Mouse (Mus musculus) kidney, adult 2 months (tissue): ENCODE measurements at regions not wholly inside any gene's neighbourhood (a gene's known extent, or its start where the extent isn't known, plus 50 kb on each side); places are given as distances from the start of the nearest gene placed in this dataset.

Source experiments
- CTCF ChIP-seq: fragments of 200-500 bp; conservative IDR thresholded peaks from 2 replicates; pipeline ENCODE4 v1.5.1; 2011; ENCODE audit warnings: low read depth, mild to moderate bottlenecking, control low read depth, low read length, moderate library complexity, mixed read lengths; ENCODE audit not compliant: insufficient read depth, insufficient read length
- POLR2A ChIP-seq: fragments of 200-500 bp; IDR thresholded peaks from one replicate; pipeline ENCODE4 v1.6.1; 2011; ENCODE audit warnings: low read depth, low read length, control low read depth

DNA sequence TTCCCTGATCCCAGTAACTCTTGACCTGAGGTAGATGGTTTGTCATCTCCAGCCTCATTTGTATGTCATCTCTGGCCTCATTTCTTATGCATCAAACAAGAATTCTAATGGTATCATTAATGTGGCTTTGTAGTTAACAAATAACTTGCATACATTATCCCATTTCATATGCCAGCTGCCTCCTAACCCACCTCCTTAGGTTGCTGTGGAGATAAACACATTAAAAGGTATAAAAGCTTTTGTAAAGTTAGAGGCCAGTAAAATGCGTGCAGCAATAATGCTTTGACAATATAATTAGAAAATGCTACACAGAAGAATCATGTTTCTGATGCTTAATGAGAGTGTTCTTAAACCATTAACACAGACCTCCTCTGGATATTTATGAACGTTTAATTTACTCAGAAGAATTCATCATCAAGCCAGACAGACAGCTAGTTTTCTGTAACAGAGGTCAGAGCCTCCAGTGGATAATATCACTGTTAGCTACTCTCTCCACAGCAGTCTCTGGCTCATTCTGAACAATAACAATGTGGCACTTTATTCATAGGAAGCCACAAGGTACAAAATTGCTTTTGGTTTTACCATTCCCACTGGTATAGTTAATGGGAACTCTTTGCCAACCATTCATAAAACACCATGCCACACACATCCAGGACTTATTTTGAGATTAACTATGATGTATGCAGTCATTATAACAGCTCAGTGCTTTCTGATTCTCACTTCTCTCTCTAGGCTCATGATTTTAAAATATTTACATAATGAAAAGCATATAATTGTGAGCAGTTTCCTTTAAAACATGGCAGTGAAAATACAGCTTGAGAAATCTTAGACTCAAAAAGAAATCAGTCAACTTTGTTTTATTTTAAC, 264.2 kb upstream of the Gm11114 start:
- no peak for TF ChIP-seq CTCF
- no peak for TF ChIP-seq POLR2A
